Mouse (Mus musculus): Measurements from ENCODE around the gene Arhgef28.

DNA sequence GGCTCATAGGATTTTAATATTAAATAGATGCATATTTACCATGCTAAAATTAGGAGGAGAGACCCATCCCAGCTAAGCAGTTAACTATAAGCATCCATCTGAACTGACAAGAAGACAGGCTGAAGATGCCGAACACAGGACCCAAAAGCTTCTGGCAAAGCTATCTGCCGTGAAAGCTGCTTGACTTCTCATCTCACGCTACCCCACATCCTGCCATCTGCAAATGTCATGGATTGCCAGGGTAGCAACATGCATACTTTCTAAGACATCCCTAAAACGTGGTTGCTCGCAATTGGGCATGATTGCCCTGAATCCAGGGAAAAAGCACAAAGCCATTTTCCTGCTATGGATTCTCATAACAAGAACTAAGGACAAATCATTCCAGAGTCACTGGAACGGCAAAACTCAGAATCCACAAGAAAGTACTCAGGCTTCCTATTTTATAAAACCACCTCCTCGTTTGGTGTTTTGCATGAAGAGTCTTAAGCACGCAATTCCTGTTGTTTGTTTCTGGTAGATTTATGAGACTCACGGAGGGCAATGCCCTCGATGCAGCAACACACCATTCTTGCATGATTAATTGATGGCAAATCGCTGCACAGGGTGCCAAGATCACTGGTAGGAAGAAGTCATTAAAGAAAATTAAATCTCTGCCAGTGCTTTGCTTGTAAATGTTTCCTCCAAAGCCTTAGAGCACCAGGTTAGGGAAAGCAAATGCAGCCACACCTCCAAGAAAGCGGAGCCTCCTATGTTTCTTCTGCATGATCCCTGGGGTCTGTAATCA, 287.9 kb downstream of the Arhgef28 start:
- TF ChIP-seq CTCF (IDR thresholded peaks at IDR 0.05; ENCODE audit: borderline replicate concordance, extremely low read depth, insufficient read depth, insufficient read length) = no peak
- no peak for TF ChIP-seq POLR2A (IDR thresholded peaks at IDR 0.05; ENCODE audit: borderline replicate concordance, extremely low read depth, insufficient read depth, insufficient read length, poor library complexity, severe bottlenecking)
